Mouse (Mus musculus) spleen, adult 2 months (tissue): ENCODE measurements around the gene Fat3.

Experiments
- CTCF ChIP-seq: fragments of 200-500 bp; IDR thresholded peaks from 2 replicates; pipeline ENCODE4 v1.5.1; 2011; ENCODE audit warnings: mild to moderate bottlenecking, inconsistent platforms; ENCODE audit not compliant: insufficient read depth, insufficient read length, insufficient replicate concordance; ENCODE audit errors: extremely low read depth
- POLR2A ChIP-seq: fragments of 200-500 bp; IDR thresholded peaks from 2 replicates; pipeline ENCODE4 v1.6.1; 2011; ENCODE audit warnings: low read depth, low read length, inconsistent platforms

DNA sequence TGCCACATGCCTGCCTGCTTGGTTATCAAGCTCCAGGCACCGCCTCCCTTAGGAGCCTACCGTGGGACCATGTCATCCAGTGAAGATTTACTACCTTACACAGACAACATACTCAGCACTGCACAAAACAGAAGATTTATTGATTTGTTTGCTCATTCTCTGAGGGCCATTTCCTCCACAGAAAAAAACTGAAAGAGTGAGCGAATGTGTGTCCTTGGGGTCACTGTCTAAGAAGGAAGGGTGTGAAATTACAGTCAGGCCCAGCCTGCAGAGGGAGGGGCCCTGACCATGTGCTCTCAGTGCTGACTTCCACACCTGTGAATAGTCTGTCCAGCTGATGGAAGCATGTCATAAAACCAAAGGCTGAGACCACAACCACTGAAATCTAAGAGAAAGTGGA, 536.9 kb downstream of the Fat3 start:
- TF ChIP-seq POLR2A (no peak), CTCF (no peak)
